Mouse (Mus musculus) left cerebral cortex, postnatal 4 days (tissue): Measurements from ENCODE around the gene Adprm. TPM values are rescaled to one million over a fixed set of nuclear protein-coding genes. Genes with fewer than 3 reads are reported as not detected.
A peak's percentile ranks its signal among the peaks of the same experiment; 100 is the strongest.
"Not testable (repeated sequence)": the region's sequence is repeated elsewhere in the genome, so short reads cannot be mapped to it uniquely, and the experiment has no call there.

ENCODE experiments used
- DNase-seq: peaks from one replicate; pipeline ENCODE4 v3.0.0-alpha.2; 2022
- intact Hi-C: fragments of 180-260 bp; cut with DNase I; formaldehyde crosslinking; loops from one replicate; pipeline ENCODE4 v1.15.1; 2025
- total RNA-seq, 2 experiments: library from RNA; stranded (reverse); gene quantifications; 2 replicates each; pipeline ENCODE4 v1.2.3; 2021

The Adprm gene
- total RNA-seq, 2 experiments from 2014 or later: 24.1 to 26.2 TPM

DNA sequence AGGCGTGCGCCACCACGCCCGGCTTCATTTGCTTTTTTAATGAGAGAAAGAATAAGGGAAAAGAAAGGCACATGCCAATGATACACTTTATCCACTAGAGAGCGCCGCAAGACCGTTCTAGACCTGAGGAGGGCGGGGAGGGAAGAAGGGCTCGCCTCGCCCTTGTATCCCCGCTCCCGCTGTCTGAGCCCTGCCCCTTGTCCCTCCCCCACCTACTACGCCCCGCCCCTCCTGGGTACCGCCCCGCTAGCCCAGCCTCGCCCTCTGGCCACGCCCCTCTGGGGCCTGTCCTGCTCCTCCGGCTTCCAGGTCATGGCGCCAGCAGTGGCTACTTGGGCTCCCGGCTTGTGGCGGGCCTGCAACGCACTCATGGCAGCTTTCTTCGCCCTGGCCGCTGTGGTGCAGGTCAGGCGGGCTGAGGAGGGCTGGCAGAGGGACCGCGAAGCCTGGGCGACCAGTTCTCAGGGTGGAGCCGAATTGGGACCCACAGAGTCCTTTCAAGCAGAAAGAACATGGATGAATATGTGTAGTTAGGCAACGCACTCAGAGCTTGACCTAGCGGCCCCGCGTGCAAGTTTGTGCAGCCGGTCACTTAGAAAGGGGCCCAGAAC, 27.4 kb downstream of the Adprm start, which contains the start of gene Tmem220:
Gene Tmem220 (plus strand): TSS at position 288 of the 611 bp plus-strand sequence.
- DNase-seq: peak; percentile 96
- intact Hi-C loops: loop anchor here (2.0 kb wide), 1 partner anchor 60 kb away; no protein-coding TSS in a partner anchor

DNA sequence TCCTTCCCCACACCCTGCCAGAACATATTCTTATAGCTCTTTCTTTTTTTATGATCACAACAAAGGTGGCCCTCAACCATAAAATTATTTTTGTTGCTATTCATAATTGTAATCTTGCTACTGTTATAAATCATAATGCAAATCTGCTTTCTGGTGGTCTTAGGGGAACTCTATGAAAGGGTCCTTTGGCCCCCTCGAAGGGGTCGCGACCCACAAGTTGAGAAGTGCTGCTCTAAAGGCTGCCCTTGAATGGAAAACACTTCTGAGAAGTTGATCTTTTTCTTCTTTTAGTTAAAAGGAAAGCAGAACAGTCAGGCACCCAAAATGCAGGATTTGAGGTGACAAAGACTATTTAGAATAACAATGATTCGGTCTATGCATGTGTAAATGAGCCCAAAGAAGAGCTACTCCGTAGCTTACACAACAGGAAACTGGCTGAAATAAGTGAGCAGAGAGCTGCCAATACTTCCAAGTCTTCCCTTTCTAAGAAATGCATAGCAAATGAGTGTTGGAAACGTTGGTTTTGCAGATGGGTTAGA, 28.5 kb downstream of the Adprm start:
- intact Hi-C loops: loop anchor here (2.0 kb wide), 1 partner anchor 61 kb away; no protein-coding TSS in a partner anchor
- no peak for DNase-seq

DNA sequence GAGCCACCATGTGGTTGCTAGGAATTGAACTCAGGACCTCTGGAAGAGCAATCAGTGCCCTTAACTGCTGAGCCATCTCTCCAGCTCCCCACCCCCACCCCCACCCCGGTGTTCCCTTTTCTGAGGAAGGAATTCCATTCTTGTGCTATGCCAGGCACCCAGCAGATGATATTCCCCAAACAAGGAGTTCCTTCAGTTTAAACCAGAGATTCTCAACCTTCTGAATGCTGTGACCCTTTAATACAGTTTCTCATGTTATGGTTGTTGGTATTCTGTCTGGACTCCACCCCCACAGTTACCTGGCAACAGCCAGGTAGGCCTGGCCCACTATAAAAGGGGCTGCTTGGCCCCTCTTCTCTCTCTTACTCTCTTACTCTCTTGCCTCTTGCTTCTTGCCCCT, 29.2 kb downstream of the Adprm start:
- intact Hi-C loops, DNase-seq: not testable (repeated sequence)

DNA sequence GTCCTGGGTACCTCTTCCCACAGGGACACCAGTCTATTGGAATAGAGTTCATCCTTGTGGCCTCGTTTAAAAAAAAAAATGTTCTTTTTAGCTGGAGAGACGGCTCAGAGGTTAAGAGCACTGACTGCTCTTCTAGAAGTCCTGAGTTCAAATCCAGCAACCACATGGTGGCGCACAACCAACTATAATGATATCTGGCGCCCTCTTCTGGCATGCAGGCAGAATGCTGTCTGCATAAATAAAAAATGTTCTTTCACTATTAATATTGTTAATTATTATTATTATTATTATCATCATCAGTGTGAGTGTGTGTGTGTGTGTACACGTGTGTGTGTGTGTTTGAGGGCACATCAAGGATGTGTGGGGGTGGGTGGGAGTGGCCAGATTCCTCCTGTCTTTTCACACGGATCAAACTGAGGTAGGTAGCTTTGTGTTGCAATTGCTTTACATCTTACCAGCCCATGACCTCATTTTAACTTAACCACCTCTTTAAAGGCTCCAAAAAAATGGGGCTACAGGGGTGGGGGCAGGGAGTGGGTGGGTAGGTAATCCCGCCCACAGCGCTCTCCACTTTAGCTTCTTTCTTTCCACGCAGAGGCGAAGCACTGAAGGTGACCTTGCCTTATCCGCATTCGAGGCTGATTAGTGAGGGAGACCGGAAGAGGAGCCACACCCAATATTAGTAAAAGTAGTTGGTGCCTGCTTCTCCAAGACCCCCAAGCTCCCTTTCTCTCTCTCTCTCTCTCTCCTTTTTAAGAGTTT, 29.9 kb downstream of the Adprm start:
- intact Hi-C loops: no loop called here
- DNase-seq: no peak

DNA sequence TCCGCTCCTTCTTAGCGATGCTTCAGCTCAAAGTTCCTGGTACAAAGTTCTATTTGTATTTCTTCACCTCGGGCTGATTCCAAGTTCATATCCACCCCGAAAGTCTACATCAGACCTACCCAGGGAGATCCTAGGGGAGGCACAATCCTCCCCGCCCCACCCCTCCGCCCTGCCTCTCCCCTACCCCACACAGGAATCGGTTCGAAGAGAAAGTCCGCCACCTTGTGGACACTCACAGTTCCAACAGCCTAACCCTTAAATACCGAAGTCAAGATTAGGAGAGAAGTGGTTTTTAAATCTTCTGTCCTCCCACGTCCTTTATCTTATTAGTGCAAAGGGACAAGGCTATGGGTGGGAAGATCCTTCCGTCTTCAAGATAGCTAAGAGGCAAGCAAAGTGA, 31.4 kb downstream of the Adprm start:
- intact Hi-C loops: loop anchor here (2.0 kb wide), 2 partner anchors 114 to 1200 kb away; no protein-coding TSS in a partner anchor
- peak; percentile 78 for DNase-seq

DNA sequence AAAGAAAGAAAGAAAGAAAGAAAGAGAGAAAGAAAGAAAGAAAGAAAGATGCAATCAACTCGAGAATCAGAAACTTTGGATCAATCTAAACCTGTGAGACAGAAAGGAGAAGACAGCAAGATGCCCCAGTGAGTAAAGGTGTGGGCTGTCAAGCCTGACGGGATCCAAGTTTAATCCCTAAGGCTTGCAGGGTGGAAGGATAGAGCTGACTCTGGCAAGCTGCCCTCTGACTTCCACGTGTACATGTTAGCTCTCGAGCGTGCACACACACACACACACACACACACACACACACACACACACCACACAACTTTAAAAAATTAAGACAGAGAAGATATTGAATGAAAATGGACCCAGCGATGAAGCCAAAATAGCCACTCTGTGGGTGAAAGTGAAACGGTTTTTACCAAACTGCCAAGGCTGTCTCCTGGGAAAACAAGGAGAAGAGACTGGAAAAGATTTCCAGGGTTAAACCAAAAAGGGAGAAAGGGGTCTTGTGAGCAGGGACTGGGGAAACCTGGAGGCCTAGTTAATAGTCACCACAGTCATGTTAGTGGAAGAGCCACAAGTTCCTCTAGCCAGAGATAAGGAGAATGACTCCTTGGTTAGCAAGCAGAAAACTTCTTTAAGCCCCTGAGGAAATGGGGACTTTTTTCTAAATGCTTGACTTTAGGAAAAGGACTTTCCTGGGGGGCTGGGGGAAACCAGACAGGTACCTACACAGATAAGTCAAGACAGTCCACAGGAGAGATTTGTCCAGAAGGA, 32.5 kb downstream of the Adprm start:
- intact Hi-C loops: loop anchor here (2.0 kb wide), 2 partner anchors 113 to 1199 kb away; no protein-coding TSS in a partner anchor
- DNase-seq: no peak

DNA sequence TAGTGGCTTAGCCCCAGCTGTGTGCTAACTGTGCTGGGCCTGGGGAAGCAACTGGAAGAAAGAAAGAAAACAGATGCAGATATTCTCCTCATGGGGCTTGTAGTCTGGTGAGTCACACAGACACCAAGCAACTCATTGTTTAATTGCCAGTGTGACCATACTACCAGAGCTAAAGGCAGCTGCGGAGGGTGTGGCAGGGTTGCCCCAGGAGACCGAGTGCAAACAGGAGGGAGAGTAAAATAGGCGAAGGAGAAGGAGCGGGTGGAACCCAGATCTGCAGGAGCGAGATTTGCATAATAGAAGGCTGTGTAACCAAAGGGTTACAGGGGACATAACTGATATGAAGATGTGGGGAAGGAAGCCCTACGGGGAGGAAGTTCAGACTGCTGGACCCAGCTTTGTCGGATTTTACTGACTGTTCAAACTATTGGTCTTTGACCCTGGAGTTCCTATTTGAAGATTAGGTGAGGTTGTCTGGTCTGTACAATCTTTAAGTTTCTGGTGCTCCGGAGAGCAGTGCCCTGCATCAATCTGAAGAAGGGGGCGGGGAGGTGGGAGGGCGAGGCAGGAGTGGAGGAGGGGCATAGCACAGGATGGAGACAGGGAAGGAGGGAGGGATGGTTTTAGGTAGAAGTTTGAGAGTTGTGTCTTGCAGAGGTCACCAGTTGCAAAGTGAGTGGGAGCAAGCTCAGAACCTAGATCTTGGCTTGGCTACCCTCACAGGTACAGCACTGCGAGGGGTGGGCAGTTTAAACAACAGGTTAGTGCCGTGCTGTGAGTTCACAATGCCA, 34.4 kb downstream of the Adprm start:
- intact Hi-C loops: no loop called here
- DNase-seq: no peak

DNA sequence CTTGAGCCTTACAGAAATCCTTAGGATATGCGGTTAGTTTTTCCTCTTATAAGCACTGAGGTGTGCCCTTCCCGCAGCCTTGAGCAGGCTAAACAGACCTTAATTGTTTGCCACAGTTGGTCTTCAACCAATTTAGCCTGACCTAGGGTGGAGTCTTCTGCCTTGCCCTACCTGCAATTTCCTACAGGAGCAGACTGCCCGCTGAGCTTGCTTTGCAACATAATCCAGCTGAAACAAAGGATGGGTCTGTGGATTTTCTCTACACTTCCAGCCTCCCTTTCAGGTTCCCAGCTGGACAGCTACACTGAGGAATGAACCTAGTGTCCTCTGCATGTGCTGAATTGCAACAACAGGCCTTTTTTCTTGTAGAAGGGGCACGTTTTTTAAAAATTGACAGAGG, 40.8 kb downstream of the Adprm start:
- intact Hi-C loops: no loop called here
- DNase-seq: no peak

DNA sequence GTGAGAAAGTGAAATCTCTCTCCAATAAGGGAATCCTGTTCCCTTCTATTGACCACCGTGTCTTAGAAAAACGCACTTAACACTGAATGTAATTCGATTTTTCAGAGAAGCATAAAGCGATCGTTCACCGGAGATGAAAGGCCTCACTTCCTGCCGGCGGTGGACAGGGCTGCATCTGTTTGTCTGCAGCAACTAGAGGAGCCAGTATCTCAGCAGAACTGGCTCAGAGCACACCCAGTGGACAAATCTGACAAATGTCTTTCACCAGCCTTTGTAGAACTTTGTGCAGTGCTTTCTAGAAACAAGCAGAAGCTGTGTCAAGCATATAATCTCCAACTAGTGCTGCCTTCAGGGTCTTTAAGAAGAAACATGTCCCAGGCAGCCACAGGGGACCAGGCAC, 42.0 kb downstream of the Adprm start:
- intact Hi-C loops: no loop called here
- DNase-seq: peak; percentile 44

DNA sequence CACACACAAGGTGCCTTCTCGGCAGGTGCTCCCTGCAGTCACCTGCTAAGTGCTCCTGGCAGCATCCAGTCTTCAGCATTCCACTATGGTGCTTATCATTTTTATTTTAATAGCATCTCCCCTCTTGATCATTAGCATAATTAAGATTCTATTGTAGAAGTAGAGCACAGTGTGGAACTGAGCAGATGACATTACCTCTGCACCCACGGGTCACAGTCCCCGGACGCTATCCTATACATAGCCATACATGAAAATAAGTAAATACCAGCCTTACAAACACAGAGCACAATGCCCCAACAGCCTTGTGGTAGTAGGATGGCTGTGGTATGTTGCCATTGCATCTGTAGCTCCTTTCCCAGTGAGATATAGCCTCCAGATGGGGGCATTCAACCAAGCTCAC, 43.9 kb downstream of the Adprm start:
- intact Hi-C loops: no loop called here
- no peak for DNase-seq

DNA sequence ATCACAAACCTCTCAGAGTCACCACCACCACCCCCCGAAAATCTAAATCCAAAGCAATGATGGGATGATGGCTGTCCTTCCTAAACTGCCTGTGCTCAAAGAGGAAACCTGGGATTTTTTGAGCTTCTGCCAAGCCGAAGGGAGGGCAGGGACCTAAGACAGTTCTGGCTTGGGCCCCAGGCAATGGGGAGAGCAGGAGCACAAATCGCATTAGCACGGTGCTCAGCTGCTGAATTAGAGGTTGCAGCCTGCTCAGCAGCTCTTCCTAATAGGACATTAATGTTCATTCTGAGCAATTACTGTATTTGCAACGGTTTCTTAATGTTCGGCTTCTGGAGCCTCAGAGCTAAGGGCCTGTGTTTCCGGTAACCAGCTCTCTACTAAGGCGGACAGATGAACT, 44.4 kb downstream of the Adprm start:
- DNase-seq: peak; percentile 74
- intact Hi-C loops: no loop called here

DNA sequence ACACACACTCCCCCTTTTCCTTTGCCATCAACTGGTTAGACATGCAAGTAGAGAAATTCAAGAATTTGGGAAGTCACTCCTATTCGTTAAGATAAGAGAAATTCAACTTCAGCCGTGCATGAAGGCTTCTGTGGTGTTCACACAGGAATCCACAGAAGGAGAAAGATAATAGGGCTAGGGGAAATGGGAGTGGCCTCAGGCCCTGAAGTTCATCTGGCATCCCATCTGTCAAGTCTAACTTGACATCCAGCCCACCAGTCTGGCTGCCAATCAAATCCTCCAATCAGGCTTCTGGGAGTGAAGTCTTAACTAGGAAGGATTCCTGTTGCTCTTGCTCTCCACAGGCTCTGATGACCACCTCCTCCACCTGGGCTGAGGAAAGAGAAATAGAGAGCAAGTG, 49.5 kb downstream of the Adprm start:
- peak; percentile 70 for DNase-seq
- intact Hi-C loops: no loop called here

DNA sequence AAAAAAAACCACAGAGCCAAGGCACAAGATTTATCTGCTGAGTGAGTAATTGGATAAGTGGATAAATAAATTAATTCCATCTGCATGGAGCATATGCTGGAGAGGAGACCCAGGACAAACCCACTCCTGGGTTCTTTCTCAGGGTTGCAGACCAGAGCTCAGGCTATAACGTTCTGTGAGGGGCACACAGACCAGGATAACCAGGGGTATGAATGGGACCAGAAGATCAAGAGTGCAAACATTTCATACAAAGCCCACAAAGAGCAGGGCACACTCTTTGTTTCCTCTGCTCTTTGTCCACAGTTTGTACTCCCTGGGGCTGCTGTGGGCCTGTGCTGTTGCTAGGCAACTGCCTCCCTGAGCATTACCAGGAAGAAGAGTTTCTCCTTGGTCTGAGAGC, 50.7 kb downstream of the Adprm start:
- DNase-seq: no peak
- intact Hi-C loops: no loop called here

DNA sequence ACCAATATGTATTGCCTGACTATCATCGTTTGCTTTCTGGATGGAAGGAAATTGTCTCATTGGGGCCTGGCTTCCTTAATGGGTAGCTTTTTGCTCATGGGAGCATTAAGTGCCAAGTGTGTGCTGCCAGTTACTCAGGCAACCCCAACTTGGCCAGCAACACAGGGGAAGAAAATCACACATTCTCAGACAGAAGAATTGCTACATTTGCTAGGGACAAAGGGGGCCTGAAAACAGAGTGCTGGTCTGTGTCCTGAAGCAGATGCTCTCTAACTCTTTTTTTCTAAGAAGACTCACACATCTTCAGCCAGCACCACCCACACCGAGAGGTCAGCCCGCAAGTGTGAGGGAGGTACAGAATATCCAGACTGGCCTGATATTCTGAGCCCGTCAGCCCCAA, 51.7 kb downstream of the Adprm start:
- intact Hi-C loops: no loop called here
- DNase-seq: no peak

DNA sequence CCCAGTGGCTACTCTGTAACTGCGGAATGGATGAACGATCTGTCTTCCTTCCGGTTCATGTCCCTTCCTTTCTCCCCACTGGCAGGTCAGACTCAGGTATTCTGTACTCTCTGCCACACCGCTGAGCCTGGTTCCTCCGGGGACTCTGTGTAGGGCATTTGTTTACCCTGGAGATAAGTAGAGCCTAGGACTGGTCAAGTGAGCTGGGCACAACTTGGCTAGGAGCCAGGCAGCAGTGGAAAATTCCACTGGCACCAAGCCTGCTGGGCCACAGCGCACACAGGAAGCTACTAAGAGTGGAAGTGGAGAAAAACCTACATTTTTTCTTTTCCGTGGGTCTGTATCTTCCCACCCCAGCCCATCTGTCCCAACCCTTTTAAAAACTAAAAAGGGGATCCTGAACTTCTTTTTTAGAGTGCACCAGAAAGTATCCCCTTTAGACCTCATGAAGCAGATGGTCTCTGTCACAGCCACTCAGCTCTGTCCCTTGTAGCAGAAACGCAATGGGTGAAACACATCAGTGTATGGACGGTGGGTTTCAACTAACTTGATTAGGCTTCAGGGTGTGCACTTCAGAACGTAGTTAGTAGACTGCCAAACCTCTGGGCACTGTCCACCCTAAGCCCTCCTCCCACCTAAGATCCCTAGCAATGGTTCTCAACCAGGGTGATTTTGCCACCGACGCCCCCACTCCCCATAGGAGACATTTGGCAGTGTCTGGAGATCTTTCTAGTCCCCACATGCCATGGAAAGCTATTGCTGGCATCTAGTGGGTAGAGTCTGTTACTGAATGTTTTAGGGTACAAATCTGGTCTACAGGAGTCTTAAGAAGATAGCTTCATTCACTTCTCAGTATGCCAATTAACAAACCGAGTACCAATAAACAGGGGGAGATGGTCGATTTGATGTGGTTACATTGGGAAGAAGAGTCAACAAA, 53.7 kb downstream of the Adprm start:
- intact Hi-C loops: no loop called here
- DNase-seq: peak; percentile 72

DNA sequence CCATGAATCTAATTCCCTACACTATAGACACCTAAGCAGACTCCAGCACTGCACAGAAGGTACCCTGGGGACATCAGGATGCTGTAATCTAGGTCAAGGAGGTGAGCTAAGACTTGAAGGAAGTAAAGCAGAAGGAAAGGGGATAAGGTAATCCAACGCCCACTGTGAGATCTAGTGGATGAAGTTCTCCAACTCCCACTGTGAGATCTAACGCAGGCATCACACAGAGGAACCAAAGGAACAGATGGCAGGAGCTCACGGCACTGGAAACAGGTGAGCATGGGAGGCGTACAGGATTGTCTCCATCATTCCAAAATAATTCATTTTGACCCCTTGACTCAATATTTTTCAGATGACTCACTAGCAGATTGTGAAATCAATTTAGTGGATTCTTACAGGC, 55.9 kb downstream of the Adprm start:
- intact Hi-C loops: no loop called here
- DNase-seq: no peak

DNA sequence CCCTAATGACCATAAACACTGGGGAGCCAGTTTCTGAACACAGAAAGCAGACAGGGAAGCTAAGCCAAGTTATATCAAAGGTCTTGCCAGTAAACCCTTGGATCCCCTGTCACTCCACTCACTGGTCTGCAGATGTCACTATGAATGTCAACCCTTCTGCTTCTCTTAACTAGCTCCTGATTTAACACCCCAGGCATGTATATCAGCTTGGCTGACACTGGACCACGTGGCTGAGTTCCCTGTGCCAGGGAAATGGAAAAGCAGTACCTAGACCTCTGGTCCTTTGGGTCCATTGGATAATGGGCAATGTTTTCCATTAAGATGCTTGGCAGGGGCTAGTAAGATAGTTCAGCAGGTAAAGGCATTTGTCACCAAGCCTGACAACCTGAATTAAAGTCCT, 58.7 kb downstream of the Adprm start:
- intact Hi-C loops: no loop called here
- DNase-seq: peak; percentile 59

DNA sequence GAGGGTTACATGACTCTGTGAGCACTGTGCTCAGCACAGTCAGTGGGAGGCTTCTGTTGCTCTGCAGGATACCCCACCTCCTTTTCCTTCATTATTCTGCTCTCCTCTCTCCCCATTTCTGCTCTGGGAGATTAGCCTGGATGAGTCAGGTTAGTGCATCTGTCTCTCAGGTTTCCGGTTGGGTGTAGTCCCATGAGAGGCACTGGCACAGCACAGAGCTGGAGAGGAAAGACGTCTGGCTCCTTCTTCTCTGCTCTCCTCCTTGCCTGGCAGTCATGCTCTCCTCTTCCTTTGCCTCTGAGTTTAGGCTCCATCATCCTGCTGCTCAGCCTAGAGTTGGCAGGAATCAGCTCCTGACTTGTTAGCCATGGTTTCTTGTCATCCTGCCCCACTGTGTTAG, 60.2 kb downstream of the Adprm start:
- no peak for DNase-seq
- intact Hi-C loops: no loop called here
